Comparison of ENCODE assay signal across 15 mouse cellular contexts in the genomic region with DNA sequence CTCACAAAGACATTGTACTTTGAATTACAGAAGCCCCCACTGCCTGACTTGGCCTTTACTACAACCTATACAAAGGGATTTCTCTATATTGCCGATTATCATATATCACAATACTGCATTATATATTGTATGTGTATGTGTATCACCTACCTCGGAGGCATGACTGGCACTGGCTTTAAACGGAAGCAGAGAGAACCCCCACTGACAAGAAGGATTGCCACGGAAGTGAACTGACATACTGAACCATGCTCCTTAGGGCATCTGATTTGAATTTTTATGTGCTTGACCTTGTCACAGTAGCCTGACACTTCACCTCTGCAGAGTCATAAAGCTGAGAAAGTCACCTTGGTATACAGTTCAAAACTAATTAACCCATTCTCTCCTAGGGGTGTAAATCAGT. TPM values are rescaled to one million over a fixed set of nuclear protein-coding genes. Genes with fewer than 3 reads are reported as not detected.
DNase-seq lines count a peak whose midpoint lies in the region; ATAC-seq and TF ChIP-seq lines count a peak whose summit lies in the region.
"Had no signal": no experiment of that assay in that cellular context is flagged by ENCODE, and none has a peak within 500 bp of the region (broad histone marks: within the 10 kb centered on the region; RNA-seq: fewer than 3 reads in every experiment).

No protein-coding gene starts in this region.

- peak overlapping the region; percentile 63; the same call in 1 of the 2 replicates for H3K27ac ChIP-seq in forebrain, embryonic 12.5 days
- H3K27ac ChIP-seq in forebrain, embryonic 10.5 days = no peak overlapping the region
- peak overlapping the region; percentile 63 for H3K27ac ChIP-seq in midbrain, embryonic 12.5 days (replicated peaks)
- H3K27ac ChIP-seq in midbrain, embryonic 10.5 days (replicated peaks) = no peak overlapping the region
- peak overlapping the region; percentile 28; the same call in 1 of the 2 replicates for H3K27ac ChIP-seq in hindbrain, postnatal 0 days
- H3K27ac ChIP-seq in neural tube, embryonic 13.5 days (replicated peaks) = peak overlapping the region; percentile 90
- no peak overlapping the region for H3K27ac ChIP-seq in heart, adult 2 months
- H3K27ac ChIP-seq: embryonic facial prominence, embryonic 10.5 days; limb, embryonic 15.5 days had no signal

- H3K36me3 ChIP-seq in forebrain, embryonic 12.5 days (replicated peaks) = no peaks in the 10 kb centered on the region; the same call in 1 of the 2 replicates
- H3K36me3 ChIP-seq in forebrain, embryonic 10.5 days (replicated peaks) = peaks cover 23% of the 10 kb centered on the region
- 0 out of 2 replicates have a peak, but pooled peaks cover 5% of the 10 kb centered on the region for H3K36me3 ChIP-seq in midbrain, embryonic 12.5 days
- peaks cover 20% of the 10 kb centered on the region; the same call in 1 of the 2 replicates for H3K36me3 ChIP-seq in midbrain, embryonic 10.5 days
- H3K36me3 ChIP-seq in hindbrain, postnatal 0 days (ENCODE audit: insufficient read depth, low read length) = no peaks in the 10 kb centered on the region
- 0 out of 2 replicates have a peak, but pooled peaks cover 7% of the 10 kb centered on the region for H3K36me3 ChIP-seq in neural tube, embryonic 13.5 days
- H3K36me3 ChIP-seq in heart, adult 2 months (ENCODE audit: control insufficient read depth, insufficient read depth, low read length) = no peaks in the 10 kb centered on the region
- H3K36me3 ChIP-seq: kidney, embryonic 15.5 days had no signal

- 47% methylated on average over 4 of the region's 4 CpGs for WGBS in forebrain, embryonic 12.5 days
- 74% methylated on average over 4 of the region's 4 CpGs for WGBS in forebrain, embryonic 10.5 days
- 59% methylated on average over 4 of the region's 4 CpGs for WGBS in midbrain, embryonic 12.5 days
- 79% methylated on average over 4 of the region's 4 CpGs for WGBS in midbrain, embryonic 10.5 days
- WGBS in hindbrain, postnatal 0 days = 43% methylated on average over 4 of the region's 4 CpGs
- WGBS in neural tube, embryonic 13.5 days = 23% methylated on average over 4 of the region's 4 CpGs
- 90% methylated on average over 4 of the region's 4 CpGs for WGBS in heart, adult 2 months

- TF ChIP-seq CTCF in hindbrain, postnatal 0 days (IDR thresholded peaks at IDR 0.05; ENCODE audit: low read depth) = no peak
- TF ChIP-seq CTCF in heart, adult 2 months (IDR thresholded peaks at IDR 0.05) = no peak

- no peak for TF ChIP-seq POLR2A in heart, adult 2 months (IDR thresholded peaks at IDR 0.05; ENCODE audit: insufficient read depth, low read depth, low read length)

- no peak overlapping the region for H3K9ac ChIP-seq in forebrain, embryonic 12.5 days
- no peak overlapping the region for H3K9ac ChIP-seq in midbrain, embryonic 12.5 days (replicated peaks)
- H3K9ac ChIP-seq in hindbrain, postnatal 0 days (replicated peaks; ENCODE audit: low read length) = no peak overlapping the region
- no peak overlapping the region for H3K9ac ChIP-seq in neural tube, embryonic 13.5 days
- H3K9ac ChIP-seq in heart, adult 2 months (ENCODE audit: low read depth, low read length) = no peak overlapping the region
- H3K9ac ChIP-seq: kidney, embryonic 15.5 days; limb, embryonic 15.5 days had no signal

- H3K4me2 ChIP-seq in forebrain, embryonic 12.5 days = no peak overlapping the region
- H3K4me2 ChIP-seq in midbrain, embryonic 12.5 days (replicated peaks) = no peak overlapping the region
- no peak overlapping the region for H3K4me2 ChIP-seq in hindbrain, postnatal 0 days (ENCODE audit: low read depth, low read length)
- H3K4me2 ChIP-seq in neural tube, embryonic 13.5 days = peak overlapping the region; percentile 0; the same call in 1 of the 2 replicates
- H3K4me2 ChIP-seq: kidney, embryonic 15.5 days; limb, embryonic 15.5 days had no signal

- TF ChIP-seq EP300 in heart, adult 2 months (IDR thresholded peaks at IDR 0.05; ENCODE audit: insufficient read depth, low read depth, low read length) = no peak

- no peak overlapping the region for H3K4me3 ChIP-seq in forebrain, embryonic 12.5 days (replicated peaks)
- no peak overlapping the region for H3K4me3 ChIP-seq in forebrain, embryonic 10.5 days
- H3K4me3 ChIP-seq in midbrain, embryonic 12.5 days = no peak overlapping the region
- no peak overlapping the region for H3K4me3 ChIP-seq in midbrain, embryonic 10.5 days
- H3K4me3 ChIP-seq in hindbrain, postnatal 0 days (ENCODE audit: low read length) = no peak overlapping the region
- H3K4me3 ChIP-seq in neural tube, embryonic 13.5 days = no peak overlapping the region
- H3K4me3 ChIP-seq in heart, adult 2 months = no peak overlapping the region
- H3K4me3 ChIP-seq: embryonic facial prominence, embryonic 10.5 days; kidney, embryonic 15.5 days; limb, embryonic 15.5 days had no signal

- no peaks in the 10 kb centered on the region for H3K9me3 ChIP-seq in forebrain, embryonic 12.5 days
- H3K9me3 ChIP-seq in forebrain, embryonic 10.5 days = peaks cover 12% of the 10 kb centered on the region
- no peaks in the 10 kb centered on the region for H3K9me3 ChIP-seq in midbrain, embryonic 12.5 days
- H3K9me3 ChIP-seq in midbrain, embryonic 10.5 days (replicated peaks) = peaks cover under 1% of the 10 kb centered on the region; the same call in 1 of the 2 replicates
- no peaks in the 10 kb centered on the region for H3K9me3 ChIP-seq in hindbrain, postnatal 0 days (ENCODE audit: low read length)
- no peaks in the 10 kb centered on the region for H3K9me3 ChIP-seq in neural tube, embryonic 13.5 days
- H3K9me3 ChIP-seq: kidney, embryonic 15.5 days; limb, embryonic 15.5 days had no signal

- no peaks in the 10 kb centered on the region; the same call in 1 of the 2 replicates for H3K79me2 ChIP-seq in heart, adult 2 months (replicated peaks; ENCODE audit: control insufficient read depth, insufficient read depth, low read length)

- peak; percentile 59 for ATAC-seq in forebrain, embryonic 12.5 days (ENCODE audit: low FRiP score)
- ATAC-seq in midbrain, embryonic 12.5 days (ENCODE audit: low FRiP score, low read depth) = peak; percentile 57
- ATAC-seq in hindbrain, postnatal 0 days = 0 out of 2 replicates have a peak, but pooled peaks have one; percentile 25
- ATAC-seq in neural tube, embryonic 13.5 days (ENCODE audit: low read depth) = peak; percentile 42
- ATAC-seq: inflammation-experienced regulatory T-cells, adult 6 months had no signal

- no peak for DNase-seq in forebrain, embryonic 10.5 days (ENCODE audit: extremely low spot score, low spot score)
- DNase-seq in midbrain, embryonic 10.5 days (ENCODE audit: low spot score) = no peak
- no peak for DNase-seq in hindbrain, postnatal 0 days (ENCODE audit: low spot score)
- DNase-seq in adrenal gland, postnatal 10 days = no peak
- DNase-seq in heart, adult 2 months = no peak
- DNase-seq: cerebellum, postnatal 14 days; gastrocnemius, postnatal 14 days; lung, postnatal 36 days had no signal

- peaks cover 38% of the 10 kb centered on the region for H3K4me1 ChIP-seq in forebrain, embryonic 12.5 days
- peaks cover 29% of the 10 kb centered on the region for H3K4me1 ChIP-seq in forebrain, embryonic 10.5 days
- peaks cover 29% of the 10 kb centered on the region for H3K4me1 ChIP-seq in midbrain, embryonic 12.5 days
- peaks cover 19% of the 10 kb centered on the region for H3K4me1 ChIP-seq in midbrain, embryonic 10.5 days
- peaks cover 3% of the 10 kb centered on the region; the same call in 1 of the 2 replicates for H3K4me1 ChIP-seq in hindbrain, postnatal 0 days (ENCODE audit: insufficient read depth, low read length)
- peaks cover 37% of the 10 kb centered on the region for H3K4me1 ChIP-seq in neural tube, embryonic 13.5 days (replicated peaks)
- H3K4me1 ChIP-seq in heart, adult 2 months (ENCODE audit: control insufficient read depth, insufficient read depth, low read length) = no peaks in the 10 kb centered on the region
- H3K4me1 ChIP-seq: kidney, embryonic 15.5 days; limb, embryonic 15.5 days had no signal

- H3K27me3 ChIP-seq in forebrain, embryonic 12.5 days = no peaks in the 10 kb centered on the region
- no peaks in the 10 kb centered on the region for H3K27me3 ChIP-seq in forebrain, embryonic 10.5 days (ENCODE audit: poor library complexity, severe bottlenecking)
- H3K27me3 ChIP-seq in midbrain, embryonic 12.5 days = no peaks in the 10 kb centered on the region
- no peaks in the 10 kb centered on the region for H3K27me3 ChIP-seq in midbrain, embryonic 10.5 days (ENCODE audit: low read depth, poor library complexity, severe bottlenecking)
- H3K27me3 ChIP-seq in hindbrain, postnatal 0 days (ENCODE audit: insufficient read depth, low read length) = no peaks in the 10 kb centered on the region
- H3K27me3 ChIP-seq in neural tube, embryonic 13.5 days = no peaks in the 10 kb centered on the region
- H3K27me3 ChIP-seq in heart, adult 2 months (ENCODE audit: control insufficient read depth, insufficient read depth, low read length) = no peaks in the 10 kb centered on the region
- H3K27me3 ChIP-seq: kidney, embryonic 15.5 days; limb, embryonic 15.5 days had no signal

- intact Hi-C loops in heart, adult 2 months (cut with DNase I) = no loop called here

RNA-seq across cellular contexts. Expression of a gene that starts 29.6 kb away (rescaled TPM):
- polyA plus RNA-seq in forebrain, embryonic 12.5 days (2016; fragmentation: Nextera tagmentation; extraction: Ambion mirVana) = 75.8 and 79.0 TPM in 2 replicates
- polyA plus RNA-seq in forebrain, embryonic 10.5 days (2016; fragmentation: Nextera tagmentation; extraction: Ambion mirVana) = 58.6 and 64.7 TPM in 2 replicates
- polyA plus RNA-seq in midbrain, embryonic 12.5 days (2016; fragmentation: Nextera tagmentation; extraction: Ambion mirVana) = 64.8 and 72.0 TPM in 2 replicates
- 62.5 and 67.3 TPM in 2 replicates for polyA plus RNA-seq in midbrain, embryonic 10.5 days (2016; fragmentation: Nextera tagmentation; extraction: Ambion mirVana)
- 88.1 and 89.8 TPM in 2 replicates for total RNA-seq in hindbrain, postnatal 0 days (2014; rRNA removed)
- polyA plus RNA-seq in hindbrain, postnatal 0 days (2015; fragmentation: Nextera tagmentation; extraction: Ambion mirVana) = 67.2 and 70.9 TPM in 2 replicates
- polyA plus RNA-seq in neural tube, embryonic 13.5 days (2015; fragmentation: Nextera tagmentation; extraction: Ambion mirVana) = 65.5 and 71.7 TPM in 2 replicates
- total RNA-seq in adrenal gland, postnatal 10 days (2021) = 10 to 100 TPM; 32.1 to 32.5 TPM
- total RNA-seq in heart, adult 2 months (2021) = 10 to 100 TPM; 12.5 to 16.5 TPM
- polyA plus RNA-seq in heart, adult 2 months (2012; rRNA removed) = 13.0 and 22.2 TPM in 2 replicates

RNA-seq across cellular contexts. Expression of a gene that starts 39.4 kb away (rescaled TPM):
- 56.9 and 59.3 TPM in 2 replicates for polyA plus RNA-seq in forebrain, embryonic 12.5 days (2016; fragmentation: Nextera tagmentation; extraction: Ambion mirVana)
- polyA plus RNA-seq in forebrain, embryonic 10.5 days (2016; fragmentation: Nextera tagmentation; extraction: Ambion mirVana) = 61.5 and 66.0 TPM in 2 replicates
- 54.9 and 63.7 TPM in 2 replicates for polyA plus RNA-seq in midbrain, embryonic 12.5 days (2016; fragmentation: Nextera tagmentation; extraction: Ambion mirVana)
- 58.2 and 60.7 TPM in 2 replicates for polyA plus RNA-seq in midbrain, embryonic 10.5 days (2016; fragmentation: Nextera tagmentation; extraction: Ambion mirVana)
- 39.4 and 48.6 TPM in 2 replicates for total RNA-seq in hindbrain, postnatal 0 days (2014; rRNA removed)
- 24.9 and 26.2 TPM in 2 replicates for polyA plus RNA-seq in hindbrain, postnatal 0 days (2015; fragmentation: Nextera tagmentation; extraction: Ambion mirVana)
- polyA plus RNA-seq in neural tube, embryonic 13.5 days (2015; fragmentation: Nextera tagmentation; extraction: Ambion mirVana) = 44.7 and 46.0 TPM in 2 replicates
- 10 to 100 TPM; 59.5 to 69.7 TPM for total RNA-seq in adrenal gland, postnatal 10 days (2021)
- 10 to 100 TPM; 36.9 to 43.3 TPM for total RNA-seq in heart, adult 2 months (2021)
- 25.3 and 50.3 TPM in 2 replicates for polyA plus RNA-seq in heart, adult 2 months (2012; rRNA removed)

Comparison
In these comparisons a context has a peak if more than half of its experiments do, and no peak if none do; other contexts are left out.
1. H3K27ac ChIP-seq: peak in forebrain, embryonic 12.5 days (single experiment), midbrain, embryonic 12.5 days (single experiment), hindbrain, postnatal 0 days (single experiment) and neural tube, embryonic 13.5 days (single experiment); none in forebrain, embryonic 10.5 days (single experiment), midbrain, embryonic 10.5 days (single experiment) and heart, adult 2 months (single experiment).
2. Peak in every context shown above with its lines, with median percentiles within 50 percentile points of each other: ATAC-seq.